Comparison of ENCODE assay signal across 27 mouse cellular contexts in the genomic region with DNA sequence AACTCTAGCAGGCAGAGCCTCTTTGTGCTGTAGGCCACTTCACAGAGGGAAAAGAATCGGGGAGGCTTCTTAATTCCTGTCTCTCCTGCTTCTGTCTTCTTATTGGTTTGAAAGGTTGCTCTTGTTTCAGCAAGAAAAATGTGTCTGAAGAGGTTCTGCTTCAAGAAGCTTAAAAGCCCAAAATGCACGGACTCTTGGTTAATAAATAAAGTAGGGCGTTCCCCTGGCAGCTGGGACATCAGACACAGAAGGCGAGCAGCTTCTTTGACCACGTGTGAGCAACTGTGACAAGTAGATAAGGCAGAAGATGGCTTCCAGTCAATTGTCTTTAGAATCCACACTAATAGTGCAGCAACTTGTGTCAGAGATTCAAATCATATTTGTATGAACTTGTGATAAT.
DNase-seq lines count a peak whose midpoint lies in the region; ATAC-seq and TF ChIP-seq lines count a peak whose summit lies in the region.
"Had no signal": no experiment of that assay in that cellular context is flagged by ENCODE, and none has a peak within 500 bp of the region (broad histone marks: within the 10 kb centered on the region; RNA-seq: fewer than 3 reads in every experiment).

No protein-coding gene starts in this region.

- peaks cover 41% of the 10 kb centered on the region for H3K4me1 ChIP-seq in forebrain, embryonic 10.5 days
- H3K4me1 ChIP-seq in forebrain, embryonic 16.5 days (replicated peaks; ENCODE audit: control insufficient read depth, insufficient read depth, low read length) = peaks cover 2% of the 10 kb centered on the region; the same call in 1 of the 2 replicates
- peaks cover 15% of the 10 kb centered on the region for H3K4me1 ChIP-seq in liver, adult 2 months (ENCODE audit: control insufficient read depth, insufficient read depth, low read length)
- H3K4me1 ChIP-seq in liver, embryonic 11.5 days (replicated peaks; ENCODE audit: control insufficient read depth, insufficient read depth, low read length) = no peaks in the 10 kb centered on the region
- H3K4me1 ChIP-seq in MEL (ENCODE audit: control insufficient read depth in 1 of 2, insufficient read depth in 2 of 2, low read length in 2 of 2) = no peaks in the 10 kb centered on the region
- H3K4me1 ChIP-seq in kidney, postnatal 0 days (replicated peaks; ENCODE audit: insufficient read depth, low read length) = 0 out of 2 replicates have a peak, but pooled peaks cover 5% of the 10 kb centered on the region
- no peaks in the 10 kb centered on the region for H3K4me1 ChIP-seq in hindbrain, embryonic 11.5 days (replicated peaks; ENCODE audit: control insufficient read depth, insufficient read depth, low read length)
- H3K4me1 ChIP-seq: embryonic facial prominence, embryonic 13.5 days; heart, embryonic 13.5 days had no signal

- H3K4me3 ChIP-seq in forebrain, embryonic 10.5 days = no peak overlapping the region
- H3K4me3 ChIP-seq in forebrain, embryonic 16.5 days (replicated peaks; ENCODE audit: low read length) = no peak overlapping the region
- H3K4me3 ChIP-seq in liver, adult 2 months (ENCODE audit: insufficient read depth, low read depth, low read length) = no peak overlapping the region
- no peak overlapping the region for H3K4me3 ChIP-seq in liver, embryonic 11.5 days (ENCODE audit: low read depth, low read length)
- no peak overlapping the region for H3K4me3 ChIP-seq in MEL (ENCODE audit: control insufficient read depth in 1 of 2, insufficient read depth in 1 of 2, low read depth in 2 of 2, low read length in 2 of 2)
- no peak overlapping the region for H3K4me3 ChIP-seq in kidney, postnatal 0 days (replicated peaks; ENCODE audit: low read depth, low read length)
- no peak overlapping the region for H3K4me3 ChIP-seq in hindbrain, embryonic 11.5 days (ENCODE audit: low read depth, low read length)
- H3K4me3 ChIP-seq: embryonic facial prominence, embryonic 13.5 days; erythroblast, embryonic 14.5 days; forebrain, embryonic 12.5 days; heart, embryonic 13.5 days; hindbrain, embryonic 15.5 days; midbrain, embryonic 12.5 days had no signal

- H3K27ac ChIP-seq in forebrain, embryonic 10.5 days = 0 out of 2 replicates have a peak overlapping the region, but pooled peaks have one; percentile 15
- no peak overlapping the region for H3K27ac ChIP-seq in forebrain, embryonic 16.5 days (ENCODE audit: low read length)
- peak overlapping the region; percentile 55; the same call in 1 of the 2 replicates for H3K27ac ChIP-seq in liver, adult 2 months (replicated peaks; ENCODE audit: insufficient read depth, low read depth, low read length)
- no peak overlapping the region for H3K27ac ChIP-seq in liver, embryonic 11.5 days (ENCODE audit: low read depth, low read length)
- no peak overlapping the region for H3K27ac ChIP-seq in MEL (ENCODE audit: control insufficient read depth, low read depth, low read length)
- H3K27ac ChIP-seq in kidney, postnatal 0 days = no peak overlapping the region
- no peak overlapping the region for H3K27ac ChIP-seq in hindbrain, embryonic 11.5 days (ENCODE audit: low read depth, low read length)
- H3K27ac ChIP-seq: embryonic facial prominence, embryonic 13.5 days; forebrain, embryonic 12.5 days; heart, embryonic 13.5 days; hindbrain, embryonic 15.5 days; liver, embryonic 14.5 days; midbrain, embryonic 12.5 days had no signal

- no peak for DNase-seq in forebrain, embryonic 10.5 days (ENCODE audit: extremely low spot score, low spot score)
- peak; percentile 55 for DNase-seq in liver, adult 2 months (ENCODE audit: extremely low read depth, low read depth, low spot score)
- DNase-seq in liver, embryonic 11.5 days (ENCODE audit: low spot score) = no peak
- DNase-seq in MEL (ENCODE audit: low read depth, low spot score) = peak; percentile 3
- DNase-seq in kidney, postnatal 0 days (ENCODE audit: low spot score) = peak; percentile 18
- DNase-seq in hindbrain, embryonic 11.5 days (ENCODE audit: low spot score) = no peak
- DNase-seq: adrenal gland, adult 8-10 months; cerebellum, adult 11 months; cerebellum, adult 9-11 months; embryo, embryonic 11 days; gastrocnemius, postnatal 10 days; heart, postnatal 10 days; layer of hippocampus, postnatal 36 days; left cerebral cortex, postnatal 4 days; lung, postnatal 36 days; thymus, postnatal 14 days had no signal

- no peaks in the 10 kb centered on the region for H3K79me2 ChIP-seq in liver, adult 2 months (ENCODE audit: control insufficient read depth, insufficient read depth, low read length)
- H3K79me2 ChIP-seq in MEL (ENCODE audit: control insufficient read depth, insufficient read depth, low read length, poor library complexity) = no peaks in the 10 kb centered on the region

- no peak for TF ChIP-seq EP300 in MEL (IDR thresholded peaks at IDR 0.05; ENCODE audit: low read depth in 1 of 2, low read length in 2 of 2)

- no peaks in the 10 kb centered on the region for H3K9me3 ChIP-seq in forebrain, embryonic 10.5 days
- H3K9me3 ChIP-seq in forebrain, embryonic 16.5 days (ENCODE audit: control insufficient read depth, low read length) = no peaks in the 10 kb centered on the region
- no peaks in the 10 kb centered on the region for H3K9me3 ChIP-seq in liver, embryonic 11.5 days (ENCODE audit: control insufficient read depth, low read length)
- H3K9me3 ChIP-seq in MEL (replicated peaks; ENCODE audit: insufficient read depth, low read length) = no peaks in the 10 kb centered on the region
- no peaks in the 10 kb centered on the region for H3K9me3 ChIP-seq in kidney, postnatal 0 days (replicated peaks; ENCODE audit: low read length)
- H3K9me3 ChIP-seq in hindbrain, embryonic 11.5 days (ENCODE audit: control insufficient read depth, low read length) = no peaks in the 10 kb centered on the region
- H3K9me3 ChIP-seq: embryonic facial prominence, embryonic 13.5 days; forebrain, embryonic 12.5 days; heart, embryonic 13.5 days; hindbrain, embryonic 15.5 days; midbrain, embryonic 12.5 days had no signal

- no peak for TF ChIP-seq POLR2A in liver, adult 2 months (IDR thresholded peaks at IDR 0.05; ENCODE audit: extremely low read depth, insufficient read depth, low read length)
- no peak for TF ChIP-seq POLR2A in MEL (IDR thresholded peaks at IDR 0.05; ENCODE audit: control insufficient read depth in 1 of 2, insufficient read depth in 1 of 2, low read depth in 1 of 2, low read length in 2 of 2, poor library complexity in 1 of 2)

- WGBS in forebrain, embryonic 10.5 days = 69% methylated on average over 5 of the region's 5 CpGs
- WGBS in forebrain, embryonic 16.5 days = 61% methylated on average over 5 of the region's 5 CpGs
- 34% methylated on average over 5 of the region's 5 CpGs for WGBS in liver, adult 2 months
- WGBS in liver, embryonic 11.5 days = 43% methylated on average over 5 of the region's 5 CpGs
- 26% methylated on average over 5 of the region's 5 CpGs for WGBS in kidney, postnatal 0 days
- 56% methylated on average over 5 of the region's 5 CpGs for WGBS in hindbrain, embryonic 11.5 days

- no peak overlapping the region for H3K9ac ChIP-seq in forebrain, embryonic 16.5 days (replicated peaks; ENCODE audit: low read depth, low read length)
- H3K9ac ChIP-seq in liver, adult 2 months (ENCODE audit: low read depth, low read length) = no peak overlapping the region
- no peak overlapping the region for H3K9ac ChIP-seq in liver, embryonic 11.5 days (ENCODE audit: low read depth, low read length)
- no peak overlapping the region for H3K9ac ChIP-seq in MEL (ENCODE audit: control insufficient read depth, low read depth, low read length, poor library complexity, severe bottlenecking)
- no peak overlapping the region for H3K9ac ChIP-seq in kidney, postnatal 0 days (ENCODE audit: low read depth, low read length)
- no peak overlapping the region for H3K9ac ChIP-seq in hindbrain, embryonic 11.5 days (ENCODE audit: low read depth, low read length)
- H3K9ac ChIP-seq: embryonic facial prominence, embryonic 13.5 days; forebrain, embryonic 12.5 days; heart, embryonic 13.5 days; hindbrain, embryonic 15.5 days; liver, embryonic 14.5 days; midbrain, embryonic 12.5 days had no signal

- TF ChIP-seq RAD21 in MEL (IDR thresholded peaks at IDR 0.05; ENCODE audit: low read depth, low read length) = no peak

- no peaks in the 10 kb centered on the region for H3K36me3 ChIP-seq in forebrain, embryonic 10.5 days (replicated peaks)
- H3K36me3 ChIP-seq in forebrain, embryonic 16.5 days (ENCODE audit: control insufficient read depth, insufficient read depth) = no peaks in the 10 kb centered on the region
- no peaks in the 10 kb centered on the region for H3K36me3 ChIP-seq in liver, adult 2 months (ENCODE audit: control insufficient read depth, insufficient read depth, low read length)
- no peaks in the 10 kb centered on the region for H3K36me3 ChIP-seq in liver, embryonic 11.5 days (ENCODE audit: control insufficient read depth, insufficient read depth, low read length)
- H3K36me3 ChIP-seq in MEL (ENCODE audit: control insufficient read depth in 1 of 2, insufficient read depth in 2 of 2, low read length in 2 of 2) = no peaks in the 10 kb centered on the region
- H3K36me3 ChIP-seq in kidney, postnatal 0 days (ENCODE audit: insufficient read depth, low read length) = no peaks in the 10 kb centered on the region
- no peaks in the 10 kb centered on the region for H3K36me3 ChIP-seq in hindbrain, embryonic 11.5 days (ENCODE audit: control insufficient read depth, insufficient read depth, low read length)
- H3K36me3 ChIP-seq: embryonic facial prominence, embryonic 13.5 days; forebrain, embryonic 12.5 days; heart, embryonic 13.5 days; hindbrain, embryonic 15.5 days; midbrain, embryonic 12.5 days had no signal

- peaks cover 6% of the 10 kb centered on the region; the same call in 1 of the 2 replicates for H3K27me3 ChIP-seq in forebrain, embryonic 10.5 days (ENCODE audit: poor library complexity, severe bottlenecking)
- H3K27me3 ChIP-seq in forebrain, embryonic 16.5 days (replicated peaks; ENCODE audit: control insufficient read depth, insufficient read depth, low read length) = no peaks in the 10 kb centered on the region
- H3K27me3 ChIP-seq in liver, adult 2 months (ENCODE audit: control insufficient read depth, insufficient read depth, low read length) = no peaks in the 10 kb centered on the region
- no peaks in the 10 kb centered on the region for H3K27me3 ChIP-seq in liver, embryonic 11.5 days (replicated peaks; ENCODE audit: control insufficient read depth, insufficient read depth, low read length)
- no peaks in the 10 kb centered on the region for H3K27me3 ChIP-seq in MEL (ENCODE audit: control insufficient read depth in 1 of 2, insufficient read depth in 2 of 2, low read length in 2 of 2)
- H3K27me3 ChIP-seq in kidney, postnatal 0 days (ENCODE audit: insufficient read depth, low read length) = no peaks in the 10 kb centered on the region
- no peaks in the 10 kb centered on the region for H3K27me3 ChIP-seq in hindbrain, embryonic 11.5 days (ENCODE audit: control insufficient read depth, insufficient read depth, low read length)
- H3K27me3 ChIP-seq: CH12.LX; heart, embryonic 13.5 days; hindbrain, embryonic 15.5 days; midbrain, embryonic 12.5 days had no signal

- H3K4me2 ChIP-seq in forebrain, embryonic 16.5 days (ENCODE audit: low read length) = no peak overlapping the region
- no peak overlapping the region for H3K4me2 ChIP-seq in liver, embryonic 11.5 days
- H3K4me2 ChIP-seq in kidney, postnatal 0 days (ENCODE audit: low read length) = no peak overlapping the region
- no peak overlapping the region for H3K4me2 ChIP-seq in hindbrain, embryonic 11.5 days (replicated peaks; ENCODE audit: low read depth, low read length)
- H3K4me2 ChIP-seq: embryonic facial prominence, embryonic 13.5 days; forebrain, embryonic 12.5 days; heart, embryonic 13.5 days; hindbrain, embryonic 15.5 days; midbrain, embryonic 12.5 days had no signal

- ATAC-seq in forebrain, embryonic 16.5 days = no peak
- no peak for ATAC-seq in liver, embryonic 11.5 days (replicated peaks; ENCODE audit: low FRiP score)
- no peak for ATAC-seq in kidney, postnatal 0 days (replicated peaks; ENCODE audit: low FRiP score, low read depth)
- ATAC-seq in hindbrain, embryonic 11.5 days (ENCODE audit: low FRiP score) = no peak
- ATAC-seq in erythroblast, adult 5-6 weeks (replicated peaks; ENCODE audit: low FRiP score, poor library complexity, severe bottlenecking) = no peak
- ATAC-seq: inflammation-experienced regulatory T-cells, adult 6 months had no signal

- no peak for TF ChIP-seq CTCF in liver, adult 2 months (IDR thresholded peaks at IDR 0.05; ENCODE audit: low read depth, low read length)
- no peak for TF ChIP-seq CTCF in MEL (IDR thresholded peaks at IDR 0.05 in 2 of 3, conservative IDR thresholded peaks at IDR 0.05 in 1 of 3; ENCODE audit: control insufficient read depth in 1 of 3, insufficient read depth in 1 of 3, low read depth in 2 of 3, low read length in 3 of 3, poor library complexity in 1 of 3, severe bottlenecking in 1 of 3)
- TF ChIP-seq CTCF in kidney, postnatal 0 days (IDR thresholded peaks at IDR 0.05; ENCODE audit: low read depth) = no peak

Comparison
In these comparisons a context has a peak if more than half of its experiments do, and no peak if none do; other contexts are left out.
1. DNase-seq: peak in liver, adult 2 months (single experiment), MEL (single experiment) and kidney, postnatal 0 days (single experiment); none in forebrain, embryonic 10.5 days (single experiment), liver, embryonic 11.5 days (single experiment) and hindbrain, embryonic 11.5 days (single experiment).
2. H3K27ac ChIP-seq: peak in forebrain, embryonic 10.5 days (single experiment) and liver, adult 2 months (single experiment); none in forebrain, embryonic 16.5 days (single experiment), liver, embryonic 11.5 days (single experiment), MEL (single experiment), kidney, postnatal 0 days (single experiment) and hindbrain, embryonic 11.5 days (single experiment).